Mouse (Mus musculus): ENCODE data around the gene Tyro3.

The Tyro3 gene

GRCm38 (mm10) chr2:119855310-119855850, 57.8 kb downstream of the Tyro3 start:
- DNase-seq (ENCODE audit: low spot score in 2 of 2) = no peak

- no peak for DNase-seq (ENCODE audit: low spot score in 2 of 2)
Measured at GRCm38 (mm10) chr2:119857341-119857740, 59.8 kb downstream of the Tyro3 start.

- DNase-seq (ENCODE audit: low spot score in 2 of 2) = peak in 1 of 2 experiments; percentile 33
Measured at GRCm38 (mm10) chr2:119864484-119864883, 67.0 kb downstream of the Tyro3 start.
